Mouse (Mus musculus) skeletal muscle tissue, adult 2 months (tissue): Measurements from ENCODE around the gene Ankzf1.

Experiments used
- DNase-seq: peaks from one replicate; pipeline ENCODE4 v3.0.0-alpha.2; 2012; ENCODE audit warnings: low read depth, low spot score

Ankzf1 gene

GRCm38 (mm10) chr1:75187914-75188483, 4.0 kb upstream of the Ankzf1 start:
- DNase-seq = no peak

- DNase-seq = no peak
Measured at GRCm38 (mm10) chr1:75190577-75190976, 1.4 kb upstream of the Ankzf1 start.

- no peak for DNase-seq
Measured at GRCm38 (mm10) chr1:75191258-75191621, 711 bp upstream of the Ankzf1 start.

GRCm38 (mm10) chr1:75192452-75192851, 501 bp downstream of the Ankzf1 start:
- no peak for DNase-seq

DNA sequence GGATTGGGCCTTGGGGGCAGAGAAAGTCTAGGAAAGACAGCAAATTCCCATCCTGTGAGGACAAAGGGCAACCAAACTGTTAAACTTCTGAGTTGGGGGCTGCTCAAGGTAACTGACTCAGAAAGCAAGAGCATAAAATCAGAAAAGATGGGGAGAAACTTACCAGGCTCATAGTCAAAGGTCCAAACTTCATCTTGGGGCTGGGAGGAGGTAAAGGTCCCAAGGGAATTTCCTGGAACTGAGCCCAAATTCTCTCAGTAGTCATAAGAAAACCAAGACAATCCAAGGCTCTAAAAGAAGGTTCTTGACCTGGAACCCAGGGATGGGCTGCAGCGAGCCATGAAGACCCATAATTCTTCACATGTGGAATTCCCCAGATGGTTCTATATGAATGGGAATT, 9.3 kb downstream of the Ankzf1 start:
- DNase-seq = no peak

GRCm38 (mm10) chr1:75208967-75209678, 17.2 kb downstream of the Ankzf1 start:
- no peak for DNase-seq

DNA sequence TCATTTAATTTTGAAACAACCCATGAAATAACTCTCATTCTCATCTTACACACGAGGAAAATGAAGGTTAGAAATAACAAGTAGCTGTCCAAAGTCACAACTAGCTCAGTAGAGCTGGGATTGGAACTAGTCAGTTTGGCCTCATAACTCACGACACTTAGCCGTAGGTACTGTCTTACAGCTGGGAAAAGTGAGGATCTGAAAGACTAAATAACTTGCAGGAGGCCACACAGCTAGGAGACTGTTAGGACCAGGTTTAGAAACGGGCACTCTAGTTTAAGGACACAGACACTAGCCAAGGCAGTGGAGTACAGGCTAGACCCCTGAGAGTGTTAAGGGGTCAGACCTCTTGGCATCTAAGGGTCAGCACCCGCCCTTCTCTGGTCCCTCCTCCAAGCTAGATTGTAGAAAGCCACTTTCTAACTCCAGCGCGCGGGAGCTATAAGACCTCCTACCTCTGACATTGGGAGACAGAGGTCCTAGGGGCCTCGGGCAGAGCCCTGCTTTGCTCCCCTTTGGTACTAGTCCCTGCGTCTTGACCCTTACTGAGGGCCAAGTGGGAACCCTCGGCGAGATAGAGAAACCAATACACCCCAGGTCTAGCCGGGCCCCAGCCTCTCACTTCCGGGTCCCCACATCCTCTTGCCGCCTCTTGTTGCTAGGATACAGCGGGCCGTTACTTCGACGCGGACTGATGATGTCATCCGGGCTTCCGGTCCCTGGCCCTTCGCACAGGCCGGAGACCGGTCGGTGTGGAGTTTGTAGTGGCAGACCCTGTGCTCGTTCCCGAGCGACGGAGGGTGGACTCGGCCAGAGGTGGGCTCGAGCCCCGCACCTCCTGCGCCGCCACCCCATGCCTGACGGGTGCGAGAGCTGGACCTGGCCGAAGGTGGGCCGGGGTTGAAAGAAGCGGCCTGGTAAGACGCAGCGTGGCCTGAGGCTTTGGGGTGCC, 18.5 kb downstream of the Ankzf1 start, which contains the start of the genes Glb1l and Stk16:
Glb1l (minus strand) TSS at position 678 of the 952 bp plus-strand sequence.
Stk16 (plus strand) TSS at position 703 of the 952 bp plus-strand sequence.
- peak; percentile 96 for DNase-seq

DNA sequence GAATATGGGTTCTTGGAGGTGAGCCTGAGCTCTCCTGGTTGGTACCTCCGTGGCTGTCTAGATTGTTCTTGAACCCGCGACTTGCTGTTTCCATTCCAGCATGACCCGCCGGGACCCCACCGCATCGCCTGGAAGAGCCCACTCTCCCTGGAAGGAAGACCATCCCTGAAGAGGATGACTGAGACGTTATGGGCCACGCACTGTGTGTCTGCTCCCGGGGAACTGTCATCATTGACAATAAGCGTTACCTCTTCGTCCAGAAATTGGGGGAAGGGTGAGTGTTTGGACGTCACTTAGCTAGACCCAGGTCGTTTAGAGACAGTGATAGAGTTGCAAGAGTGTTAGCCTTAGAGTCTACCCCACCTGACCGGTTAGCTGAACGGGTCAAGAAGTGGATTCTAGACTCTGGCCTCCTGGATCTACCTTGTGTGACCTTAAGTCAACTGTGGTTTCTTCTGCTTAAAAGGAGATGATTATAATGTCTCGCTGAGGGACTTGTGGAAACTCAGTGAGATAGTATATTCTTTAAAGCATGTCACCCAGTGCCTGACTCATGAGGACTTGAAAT, 19.3 kb downstream of the Ankzf1 start:
- DNase-seq = no peak

DNA sequence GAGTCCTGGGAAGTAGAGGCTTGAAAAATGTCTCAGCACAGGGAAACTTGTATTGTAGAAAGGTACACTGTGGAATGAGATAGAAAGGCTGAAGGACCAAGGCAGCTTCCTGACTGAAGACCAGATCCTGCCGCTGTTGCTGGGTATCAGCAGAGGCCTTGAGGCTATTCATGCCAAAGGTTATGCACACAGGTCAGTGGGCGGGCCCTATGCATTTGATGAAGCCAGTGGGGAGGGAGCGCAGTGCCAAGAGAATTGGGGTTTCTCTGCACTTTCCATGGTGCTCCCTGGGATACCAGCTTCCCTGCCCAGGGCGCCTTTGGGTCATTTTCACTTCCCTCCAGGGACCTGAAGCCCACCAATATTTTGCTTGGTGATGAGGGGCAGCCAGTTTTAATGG, 20.6 kb downstream of the Ankzf1 start:
- DNase-seq = no peak

- no peak for DNase-seq
Measured at GRCm38 (mm10) chr1:75213096-75213495, 21.1 kb downstream of the Ankzf1 start.

GRCm38 (mm10) chr1:75214442-75214841, 22.5 kb downstream of the Ankzf1 start:
- no peak for DNase-seq

DNA sequence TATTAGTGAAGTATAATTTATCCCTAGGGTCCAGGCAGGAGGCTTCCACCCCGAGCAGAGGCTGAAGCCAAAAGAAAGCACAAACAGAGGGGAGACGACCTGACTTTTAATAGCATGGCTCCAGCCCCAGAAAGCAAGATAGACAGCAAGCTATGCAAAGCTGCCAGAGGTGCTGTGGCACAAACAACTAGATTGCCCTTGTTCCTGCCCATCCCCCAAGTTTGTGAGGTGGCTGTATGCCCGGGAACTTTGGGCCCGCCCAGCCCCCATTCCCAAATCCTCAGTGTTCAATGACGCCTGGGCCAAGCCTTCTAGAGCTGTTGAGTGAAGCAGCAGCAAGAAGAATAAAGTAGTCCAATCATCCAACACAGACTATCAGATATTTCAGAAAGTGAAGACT, 22.9 kb downstream of the Ankzf1 start:
- DNase-seq = no peak

GRCm38 (mm10) chr1:75215785-75216184, 23.8 kb downstream of the Ankzf1 start:
- DNase-seq = peak; percentile 75

GRCm38 (mm10) chr1:75216797-75217585, 25.0 kb downstream of the Ankzf1 start:
- peak; percentile 80 for DNase-seq

DNA sequence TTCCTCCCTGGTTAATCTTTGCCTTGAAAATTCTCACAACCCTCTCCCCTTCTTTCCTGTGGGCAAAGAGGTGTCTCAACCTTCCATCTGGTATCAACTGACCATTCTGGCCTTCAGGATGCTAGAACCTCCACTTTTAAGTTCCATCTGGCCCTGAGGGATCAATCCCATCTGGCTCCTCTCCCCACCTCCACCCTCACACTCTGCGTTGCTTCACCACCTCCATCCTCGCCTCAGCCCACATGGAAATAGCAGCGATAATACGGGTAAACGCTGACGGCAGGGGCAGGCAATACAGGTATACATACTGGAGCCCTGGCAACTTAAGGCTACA, 25.9 kb downstream of the Ankzf1 start:
- DNase-seq = no peak

GRCm38 (mm10) chr1:75218227-75219001, 26.5 kb downstream of the Ankzf1 start:
- DNase-seq = peak; percentile 95

DNA sequence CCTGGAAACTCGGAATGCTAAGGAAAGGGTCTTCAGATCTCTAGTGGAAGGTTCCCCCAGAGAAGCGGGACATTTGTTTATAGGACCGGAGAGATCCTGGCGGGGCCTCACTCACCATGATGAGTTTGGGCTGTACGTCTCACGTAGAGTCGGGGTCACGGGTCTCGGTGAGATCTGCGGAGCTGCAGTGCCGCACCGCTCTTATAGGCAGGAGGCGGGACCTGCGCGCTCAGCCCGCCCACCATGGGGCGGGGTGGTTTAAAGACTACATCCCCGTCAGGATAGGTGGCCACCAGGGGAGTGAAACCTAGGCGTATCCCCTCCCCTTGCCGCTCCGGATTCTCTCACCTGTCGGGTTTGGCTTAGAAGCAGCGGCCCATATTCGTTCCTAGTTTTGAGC, 27.1 kb downstream of the Ankzf1 start:
- peak; percentile 95 for DNase-seq

- DNase-seq = no peak
Measured at GRCm38 (mm10) chr1:75219531-75219930, 27.6 kb downstream of the Ankzf1 start, which contains the start of gene Tuba4a. Gene Tuba4a (minus strand): TSS chr1:75219865.

DNA sequence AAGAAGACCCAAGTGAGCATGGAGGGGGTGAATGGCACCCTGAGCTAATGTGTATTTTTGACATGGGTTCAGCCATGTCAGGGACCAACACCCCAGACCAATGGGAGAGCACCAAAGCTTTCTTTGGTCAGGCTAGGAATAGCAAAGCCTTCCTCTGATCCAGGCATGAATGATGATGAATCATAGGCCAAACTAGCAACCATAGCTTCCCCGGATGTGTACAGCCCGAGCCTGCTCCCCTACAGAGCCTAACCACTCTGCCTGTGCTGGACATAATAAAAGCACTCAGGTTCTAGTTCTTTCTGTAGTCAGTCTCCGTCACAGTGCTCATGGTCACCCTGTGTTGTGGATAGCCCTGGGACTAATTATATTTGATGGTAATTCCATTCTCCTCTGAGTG, 29.6 kb downstream of the Ankzf1 start:
- no peak for DNase-seq

- no peak for DNase-seq
Measured at GRCm38 (mm10) chr1:75222926-75223325, 31.0 kb downstream of the Ankzf1 start.
